Mouse (Mus musculus) heart, adult 10 weeks (tissue): Measurements from ENCODE around the gene Nsf. TPM values are rescaled to one million over a fixed set of nuclear protein-coding genes. Genes with fewer than 3 reads are reported as not detected.

Source experiments
- polyA plus RNA-seq: library from polyadenylated mRNA; stranded (reverse); fragments of 350-450 nt; fragmentation: Illumina TruSeq; extraction: RNeasy Lipid Tissue Mini Kit (QIAGEN cat#74804); gene quantifications from one replicate; pipeline ENCODE4 v1.2.3, GENCODE M21; 2014; ENCODE audit warnings: low read depth, low replicate concordance

Gene Nsf
- 17.2 TPM for polyA plus RNA-seq

DNA sequence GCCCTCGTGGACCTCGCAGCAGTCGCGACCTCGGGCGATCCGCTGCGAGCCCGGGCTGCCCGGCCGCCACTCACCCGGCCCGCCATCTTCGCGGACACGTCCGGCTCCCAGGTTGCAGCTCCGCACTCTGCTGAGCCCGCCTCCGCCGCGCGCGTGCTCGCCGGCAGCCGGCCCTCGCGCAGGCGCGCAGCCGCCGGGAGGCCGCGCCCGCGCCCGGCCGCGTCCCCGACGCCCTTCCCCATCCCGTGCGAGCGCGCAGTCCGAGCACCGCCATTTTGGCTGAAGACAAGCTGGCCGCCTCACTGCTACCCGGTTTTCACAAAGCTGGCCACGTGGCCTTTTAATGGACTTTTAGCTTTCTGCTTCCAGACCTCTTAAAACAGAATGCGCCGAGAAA, at the start of gene Nsf:
Gene Nsf (minus strand): TSS at position 161 of the 397 bp plus-strand sequence.

DNA sequence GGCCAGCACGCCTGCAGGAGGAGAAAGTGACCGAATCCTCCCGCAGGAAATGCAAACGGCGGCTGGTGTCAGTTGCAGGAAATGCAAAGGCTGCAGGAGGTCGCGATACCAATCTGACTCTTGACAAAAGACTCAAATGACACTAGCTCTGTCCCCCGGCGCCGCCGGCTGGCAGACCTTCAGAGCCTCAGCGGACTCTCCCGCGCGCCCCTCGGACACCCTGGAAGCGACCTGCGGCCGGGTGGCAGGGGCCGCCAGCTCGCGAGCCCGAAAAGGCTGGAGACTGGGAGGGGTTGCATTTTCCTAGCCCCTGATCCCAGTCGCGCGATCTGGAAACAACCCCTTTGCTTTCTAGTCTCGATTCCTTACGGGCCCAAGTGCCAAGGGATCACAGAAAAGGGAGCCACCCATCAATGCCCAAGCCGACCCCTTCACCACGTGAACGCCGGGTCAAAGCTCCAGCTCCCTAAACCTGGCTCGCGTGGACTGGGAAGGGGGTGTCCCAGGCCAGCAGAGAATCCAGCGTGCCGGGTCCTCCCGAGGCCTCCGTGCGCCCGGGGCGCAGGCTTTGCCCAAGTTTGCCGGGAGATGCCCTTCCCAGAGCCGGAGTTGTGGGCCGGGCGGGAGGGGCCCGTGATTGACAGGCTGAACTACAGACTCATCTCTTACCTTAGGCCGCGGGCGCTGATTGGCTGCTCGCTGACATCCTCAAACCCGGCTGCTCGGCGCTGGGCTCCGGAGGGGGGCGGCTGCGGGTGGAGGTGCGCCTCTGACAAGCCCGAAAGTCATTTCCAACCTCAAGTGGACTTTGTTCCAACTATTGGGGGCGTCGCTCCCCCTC, 180.2 kb downstream of the Nsf start, which contains the start of gene Wnt3:
Gene Wnt3 (plus strand): TSS at position 764 of the 841 bp plus-strand sequence.

Other genes starting within 250 kb of the Nsf start
- 0.94 TPM for gene Wnt9b, start 204.2 kb downstream of the Nsf start, polyA plus RNA-seq
- gene Wnt3, start 179.9 kb downstream of the Nsf start, polyA plus RNA-seq, result not detected
- gene Arf2, start 12.7 kb upstream of the Nsf start, polyA plus RNA-seq, result 30.6 TPM
- gene Crhr1, start 178.8 kb upstream of the Nsf start, polyA plus RNA-seq, result not detected
- gene Sppl2c, start 232.3 kb upstream of the Nsf start, polyA plus RNA-seq, result not detected